Mouse (Mus musculus) olfactory bulb, adult 2 months (tissue): ENCODE results near the gene Tbcel.

Experiments used
- CTCF ChIP-seq: fragments of 200-500 bp; IDR thresholded peaks from 2 replicates; pipeline ENCODE4 v1.5.1; 2012; ENCODE audit warnings: low read depth, mild to moderate bottlenecking, low read length, moderate library complexity; ENCODE audit not compliant: insufficient read depth
- POLR2A ChIP-seq: fragments of 200-500 bp; IDR thresholded peaks from 2 replicates; pipeline ENCODE4 v1.6.1; 2012; ENCODE audit warnings: mild to moderate bottlenecking, low read depth, low read length, moderate library complexity; ENCODE audit not compliant: insufficient read depth

- TF ChIP-seq CTCF (no peak), POLR2A (no peak)
These were observed 76.0 kb downstream of the Tbcel start for GRCm38 (mm10) chr9:42431606-42432005.
